Mouse (Mus musculus) limb, embryonic 12.5 days (tissue): ENCODE results near the gene Atp5mpl. TPM values are rescaled to one million over a fixed set of nuclear protein-coding genes. Genes with fewer than 3 reads are reported as not detected.

ENCODE experiments used
- ATAC-seq: fragments of 200-750 bp; cut with Nextera tagmentation; 2 replicates; pipeline ENCODE4 v1.8.0; 2017; ENCODE audit warnings: low read depth, moderate TSS enrichment; ENCODE audit not compliant: insufficient number of reproducible peaks, insufficient read depth, low FRiP score, low TSS enrichment
- H3K27ac ChIP-seq: fragments of 300-500 bp; sonication (generic); 2 replicates; pipeline ENCODE4 v1.5.1; 2016; ENCODE audit warnings: mild to moderate bottlenecking, moderate library complexity
- H3K27me3 ChIP-seq: fragments of 300-500 bp; sonication (generic); 2 replicates; pipeline ENCODE4 v1.6.1; 2016; ENCODE audit warnings: mild to moderate bottlenecking, moderate library complexity
- H3K36me3 ChIP-seq: fragments of 300-500 bp; sonication (generic); 2 replicates; pipeline ENCODE4 v1.6.1; 2016; ENCODE audit warnings: mild to moderate bottlenecking, moderate library complexity
- H3K4me1 ChIP-seq: fragments of 300-500 bp; sonication (generic); replicated peaks from 2 replicates; pipeline ENCODE4 v1.6.1; 2016
- H3K4me2 ChIP-seq: fragments of 300-500 bp; sonication (generic); 2 replicates; pipeline ENCODE4 v1.6.1; 2016; ENCODE audit warnings: mild to moderate bottlenecking, moderate library complexity
- H3K4me3 ChIP-seq: fragments of 300-500 bp; sonication (generic); replicated peaks from 2 replicates; pipeline ENCODE4 v1.5.1; 2016; ENCODE audit warnings: mild to moderate bottlenecking
- H3K9ac ChIP-seq: fragments of 300-500 bp; sonication (generic); replicated peaks from 2 replicates; pipeline ENCODE4 v1.6.1; 2016; ENCODE audit warnings: mild to moderate bottlenecking, moderate library complexity
- H3K9me3 ChIP-seq: fragments of 300-500 bp; sonication (generic); 2 replicates; pipeline ENCODE4 v1.6.1; 2016; ENCODE audit warnings: mild to moderate bottlenecking, moderate library complexity
- WGBS: fragments of 180-500 bp; shearing (Covaris S2); methylation state at CpG from one replicate; pipeline ENCODE4 v1.1.7; 2016; 5-methylcytosine and 5-hydroxymethylcytosine counted together
- polyA plus RNA-seq: library from polyadenylated mRNA; unstranded; fragments of >200 nt; fragmentation: Nextera tagmentation; extraction: Ambion mirVana; gene quantifications from 2 replicates; pipeline ENCODE4 v1.2.1, GENCODE M21; 2016

The Atp5mpl gene
- polyA plus RNA-seq, 1 experiment from 2014 or later: 683 TPM

DNA sequence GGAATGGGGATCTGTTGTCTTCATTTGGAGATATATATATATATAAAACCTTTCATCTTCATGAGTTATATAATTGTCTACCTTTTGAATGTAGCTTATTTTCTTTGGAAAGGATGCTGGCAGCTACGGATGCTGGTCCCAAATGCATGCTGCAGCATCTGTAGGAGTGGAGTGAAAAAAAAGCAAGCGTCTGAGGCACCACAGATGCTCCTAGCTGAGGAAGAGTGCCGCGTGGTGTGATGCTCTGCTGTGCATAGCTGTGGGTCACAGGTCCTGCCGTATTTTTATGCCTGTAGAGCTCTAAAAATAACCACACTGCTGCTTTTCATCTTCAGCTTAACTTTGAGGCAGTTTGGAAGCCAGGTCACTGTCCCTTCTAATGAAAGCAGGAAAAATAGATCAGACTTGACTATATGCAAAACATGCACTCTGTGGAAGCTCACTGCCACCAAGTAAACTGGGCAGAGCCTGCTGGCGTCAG is 14.2 kb upstream of the Atp5mpl start, which contains the start of gene Rd3l:
Rd3l (minus strand) TSS at position 431 of the 481 bp plus-strand sequence.
- H3K27me3 ChIP-seq: 0 out of 2 replicates have a peak, but pooled peaks cover 4% of the 10 kb centered on the region
- no peak for ATAC-seq
- H3K9me3 ChIP-seq: no peaks in the 10 kb centered on the region
- WGBS: 72% methylated on average over 6 of the region's 6 CpGs
- H3K9ac ChIP-seq: no peak within 1 kb of the TSS
- H3K4me1 ChIP-seq: peaks cover 15% of the 10 kb centered on the region
- no peak within 1 kb of the TSS for H3K4me3 ChIP-seq
- H3K27ac ChIP-seq: no peak within 1 kb of the TSS
- no peaks in the 10 kb centered on the region for H3K36me3 ChIP-seq
- H3K4me2 ChIP-seq: no peak within 1 kb of the TSS

DNA sequence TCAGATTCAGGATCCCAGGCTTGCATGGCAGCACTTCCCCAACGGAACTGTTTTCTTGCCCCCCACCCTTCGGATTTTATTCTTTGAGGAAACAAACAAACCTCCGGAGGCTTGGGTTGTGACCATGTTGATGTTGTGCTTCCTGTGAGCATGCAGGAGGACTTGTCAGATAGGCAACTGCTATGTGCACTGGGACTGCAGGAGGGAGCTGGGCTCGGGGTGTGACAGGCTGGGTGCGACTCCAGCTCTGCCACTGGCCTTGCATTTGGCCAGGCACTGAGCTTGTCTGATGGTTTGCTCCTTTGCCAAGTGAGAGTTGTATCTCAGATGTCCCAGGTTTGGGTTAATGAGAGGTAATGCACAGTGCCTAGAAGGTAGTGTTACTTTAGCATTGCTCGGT is 11.5 kb upstream of the Atp5mpl start:
- ATAC-seq: no peak
- Histone ChIP-seq H3K4me3 (no peak overlapping the region), H3K4me1 (peaks cover 15% of the 10 kb centered on the region), H3K27ac (no peak overlapping the region), H3K9me3 (no peaks in the 10 kb centered on the region), H3K4me2 (no peak overlapping the region), H3K9ac (no peak overlapping the region), H3K27me3 (0 out of 2 replicates have a peak, but pooled peaks cover 4% of the 10 kb centered on the region), H3K36me3 (no peaks in the 10 kb centered on the region)
- 78% methylated on average over 6 of the region's 6 CpGs for WGBS

DNA sequence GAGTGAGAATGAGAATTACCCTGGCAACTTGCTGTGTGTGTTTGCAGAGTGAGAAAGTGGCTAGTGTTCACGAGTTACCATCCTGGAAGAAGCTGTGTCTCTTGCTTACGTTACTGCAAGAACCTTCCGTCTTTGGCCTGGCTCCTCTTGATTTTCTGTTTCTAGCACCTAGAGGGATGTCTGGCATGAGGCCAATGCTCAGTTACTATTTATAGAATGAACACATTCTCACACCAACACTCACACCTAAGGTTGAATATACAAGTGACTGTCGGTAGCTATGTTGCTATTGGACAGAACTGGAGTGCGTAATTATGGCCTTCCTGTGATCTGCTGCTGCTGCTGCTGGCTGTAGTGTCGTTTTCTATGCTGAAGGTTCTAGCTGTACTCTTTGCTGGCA is 10.4 kb upstream of the Atp5mpl start:
- H3K9me3 ChIP-seq: no peaks in the 10 kb centered on the region
- 44% methylated on average over 6 of the region's 6 CpGs for WGBS
- H3K27me3 ChIP-seq: 0 out of 2 replicates have a peak, but pooled peaks cover 4% of the 10 kb centered on the region
- no peaks in the 10 kb centered on the region for H3K36me3 ChIP-seq
- no peak overlapping the region for H3K9ac ChIP-seq
- no peak overlapping the region for H3K4me2 ChIP-seq
- peaks cover 15% of the 10 kb centered on the region for H3K4me1 ChIP-seq
- H3K27ac ChIP-seq: 0 out of 2 replicates have a peak overlapping the region, but pooled peaks have one; percentile 43
- ATAC-seq: no peak
- H3K4me3 ChIP-seq: no peak overlapping the region

DNA sequence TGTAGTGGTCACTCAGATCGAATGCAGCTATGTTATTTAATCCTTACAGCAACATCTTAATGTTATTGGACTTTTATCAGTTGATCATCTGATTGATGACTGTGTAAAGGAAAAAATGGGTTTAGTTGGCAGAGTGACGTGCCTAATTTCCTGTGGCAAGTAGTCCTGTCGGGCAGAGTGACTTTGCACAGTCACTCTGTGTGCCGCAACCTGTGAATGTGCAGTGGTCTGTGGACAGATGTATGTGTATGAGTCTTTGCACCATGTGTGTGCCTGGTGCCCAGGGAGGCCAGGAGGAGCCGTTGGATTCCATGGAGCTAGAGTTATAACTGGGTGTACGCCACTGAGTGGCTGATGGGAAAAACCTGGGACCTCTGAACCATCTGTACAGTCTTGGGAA is 7.8 kb upstream of the Atp5mpl start:
- Histone ChIP-seq H3K9me3 (no peaks in the 10 kb centered on the region), H3K27ac (no peak overlapping the region), H3K4me1 (peaks cover 15% of the 10 kb centered on the region), H3K4me2 (no peak overlapping the region), H3K4me3 (no peak overlapping the region), H3K36me3 (no peaks in the 10 kb centered on the region), H3K9ac (no peak overlapping the region), H3K27me3 (0 out of 2 replicates have a peak, but pooled peaks cover 4% of the 10 kb centered on the region)
- no peak for ATAC-seq
- WGBS: 76% methylated on average over 6 of the region's 6 CpGs

DNA sequence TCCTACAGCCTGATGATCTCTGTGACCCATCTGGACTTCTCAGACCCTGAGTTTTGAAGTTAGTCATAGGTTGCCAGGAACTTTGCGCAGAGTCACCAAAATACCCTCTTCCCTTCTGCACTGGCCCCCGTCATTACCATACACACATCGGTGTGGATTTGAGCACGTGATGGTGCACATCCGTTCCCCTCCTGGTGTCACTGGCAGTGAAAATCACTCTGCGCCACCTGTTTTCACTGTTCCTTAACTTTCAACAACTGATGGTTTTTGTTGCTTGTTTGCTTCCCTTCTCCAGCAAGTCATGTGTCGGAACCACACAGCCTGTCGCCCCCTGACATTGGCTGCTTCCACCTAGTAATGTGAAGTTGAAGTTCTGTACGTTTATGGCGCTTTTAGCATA is 5.7 kb upstream of the Atp5mpl start:
- Histone ChIP-seq H3K27me3 (no peaks in the 10 kb centered on the region), H3K9me3 (no peaks in the 10 kb centered on the region), H3K36me3 (no peaks in the 10 kb centered on the region), H3K4me1 (peaks cover 12% of the 10 kb centered on the region), H3K27ac (no peak overlapping the region), H3K9ac (no peak overlapping the region), H3K4me3 (no peak overlapping the region), H3K4me2 (no peak overlapping the region)
- no peak for ATAC-seq
- WGBS: 88% methylated on average over 10 of the region's 10 CpGs

DNA sequence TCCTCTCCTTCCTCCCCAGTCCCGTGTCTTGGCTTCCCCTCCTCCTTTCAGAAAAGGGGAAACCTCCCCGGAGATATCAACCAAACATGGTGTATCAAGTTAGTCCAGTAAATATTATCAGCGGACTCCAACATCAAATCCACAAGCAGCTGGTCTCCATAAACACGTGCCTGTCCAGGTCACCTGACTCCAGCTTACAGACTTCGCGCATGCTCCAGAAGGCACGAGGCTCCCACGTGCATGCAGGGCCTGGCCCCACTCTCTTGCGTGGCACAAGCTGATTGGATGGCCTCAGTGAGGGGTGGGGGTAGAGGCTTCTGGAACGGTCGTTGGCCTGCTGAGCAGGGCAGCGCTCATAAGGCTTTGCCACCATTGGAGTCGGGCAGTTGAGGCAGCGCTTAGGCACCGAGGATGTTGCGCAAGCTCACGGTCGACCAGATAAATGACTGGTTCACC is 4.5 kb upstream of the Atp5mpl start, which contains the start of gene Tdrd9:
Tdrd9 (plus strand) TSS at position 329 of the 456 bp plus-strand sequence.
- no peak within 1 kb of the TSS for H3K27ac ChIP-seq
- no peaks in the 10 kb centered on the region for H3K9me3 ChIP-seq
- no peak within 1 kb of the TSS for H3K4me3 ChIP-seq
- H3K9ac ChIP-seq: no peak within 1 kb of the TSS
- WGBS: 85% methylated on average over 18 of the region's 18 CpGs
- H3K4me1 ChIP-seq: peaks cover 1% of the 10 kb centered on the region
- no peak within 1 kb of the TSS for H3K4me2 ChIP-seq
- ATAC-seq: no peak
- no peaks in the 10 kb centered on the region for H3K27me3 ChIP-seq
- no peaks in the 10 kb centered on the region for H3K36me3 ChIP-seq

DNA sequence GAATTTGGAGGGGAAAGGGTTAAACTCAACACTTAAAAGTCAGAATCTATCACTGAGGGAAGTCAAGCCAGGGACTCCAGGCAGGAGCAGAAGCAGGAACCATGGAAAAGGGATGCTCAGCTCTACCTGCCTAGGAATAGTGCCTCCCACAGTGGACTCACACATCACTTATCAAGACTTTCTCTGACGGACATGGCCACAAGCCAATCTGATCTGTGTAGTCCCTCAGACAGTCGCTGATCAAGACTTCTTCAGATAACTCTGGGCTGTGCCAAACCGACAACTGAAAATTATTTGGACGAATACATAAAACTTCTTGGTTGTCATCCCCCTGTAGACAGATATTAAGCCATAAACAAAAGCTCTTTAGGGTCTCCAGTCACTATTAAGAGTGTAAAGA is 3.3 kb upstream of the Atp5mpl start:
- no peak for ATAC-seq
- Histone ChIP-seq H3K4me1 (peaks cover 10% of the 10 kb centered on the region), H3K4me3 (no peak overlapping the region), H3K36me3 (no peaks in the 10 kb centered on the region), H3K27me3 (no peaks in the 10 kb centered on the region), H3K9ac (no peak overlapping the region), H3K27ac (no peak overlapping the region), H3K4me2 (no peak overlapping the region), H3K9me3 (no peaks in the 10 kb centered on the region)
- 89% methylated on average over 4 of the region's 4 CpGs for WGBS

DNA sequence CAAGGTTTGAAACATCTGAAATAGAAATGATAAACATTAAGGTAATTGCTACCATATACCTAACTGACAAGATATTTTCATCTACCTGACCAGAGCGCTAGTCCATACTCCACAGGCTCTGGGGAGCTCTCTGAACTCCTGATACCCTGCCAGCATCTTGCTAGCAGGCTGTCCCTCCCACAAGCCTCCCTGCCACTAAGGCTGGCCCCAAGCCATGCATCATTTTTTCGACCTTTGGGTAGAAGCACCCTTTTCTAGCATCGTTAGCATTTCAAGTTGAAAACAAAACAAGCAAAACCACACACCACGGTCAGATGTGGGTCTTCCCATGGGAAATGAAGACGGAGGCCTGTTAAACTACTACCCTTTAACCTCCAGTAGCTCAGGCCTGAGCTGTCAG is 3.4 kb downstream of the Atp5mpl start:
- 88% methylated on average over 5 of the region's 5 CpGs for WGBS
- Histone ChIP-seq H3K4me3 (no peak overlapping the region), H3K27me3 (no peaks in the 10 kb centered on the region), H3K9me3 (no peaks in the 10 kb centered on the region), H3K4me2 (no peak overlapping the region), H3K27ac (no peak overlapping the region), H3K9ac (no peak overlapping the region), H3K36me3 (peaks cover 50% of the 10 kb centered on the region), H3K4me1 (peaks cover 10% of the 10 kb centered on the region)
- no peak for ATAC-seq

DNA sequence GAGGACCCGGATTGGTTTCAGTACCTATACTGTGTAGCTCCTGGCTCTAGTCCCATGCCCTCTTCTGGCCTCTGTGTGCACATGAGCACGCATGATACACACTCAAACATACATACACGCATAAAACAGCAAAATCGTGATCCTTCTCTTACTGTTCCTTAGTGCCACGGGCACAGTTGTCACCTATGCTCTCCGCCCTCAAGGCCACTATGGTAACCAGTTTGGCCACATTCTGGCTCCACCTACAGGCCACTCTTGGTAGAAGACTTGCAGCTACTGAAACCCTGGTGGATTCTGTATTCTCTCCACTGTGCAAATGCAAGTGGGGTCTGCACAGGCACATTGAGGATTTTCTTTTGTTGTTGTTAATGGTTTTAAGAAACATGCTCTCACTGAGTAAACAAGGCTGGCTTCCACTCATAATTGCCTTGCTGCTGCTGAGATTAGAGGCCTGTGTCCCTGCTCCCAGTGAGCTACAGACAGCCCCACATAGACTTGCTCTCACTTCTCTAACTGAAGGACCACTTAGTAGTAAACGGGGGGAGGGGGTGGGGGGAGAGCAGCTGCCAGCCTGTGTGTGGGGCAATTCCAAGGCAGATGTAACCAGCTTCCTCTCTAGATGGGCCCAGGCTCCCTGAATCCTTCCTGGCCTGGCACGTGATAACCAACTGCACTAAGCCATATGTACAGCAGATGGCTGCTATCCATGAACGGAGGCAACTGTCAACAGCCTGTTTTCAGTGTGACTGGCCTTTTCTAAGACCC is 8.5 kb downstream of the Atp5mpl start:
- Histone ChIP-seq H3K9me3 (no peaks in the 10 kb centered on the region), H3K36me3 (peaks cover 41% of the 10 kb centered on the region), H3K4me2 (no peak overlapping the region), H3K9ac (no peak overlapping the region), H3K27me3 (no peaks in the 10 kb centered on the region), H3K4me3 (no peak overlapping the region), H3K27ac (no peak overlapping the region), H3K4me1 (no peaks in the 10 kb centered on the region)
- 44% methylated on average over 9 of the region's 9 CpGs for WGBS
- ATAC-seq: 0 out of 2 replicates have a peak, but pooled peaks have one; percentile 28

DNA sequence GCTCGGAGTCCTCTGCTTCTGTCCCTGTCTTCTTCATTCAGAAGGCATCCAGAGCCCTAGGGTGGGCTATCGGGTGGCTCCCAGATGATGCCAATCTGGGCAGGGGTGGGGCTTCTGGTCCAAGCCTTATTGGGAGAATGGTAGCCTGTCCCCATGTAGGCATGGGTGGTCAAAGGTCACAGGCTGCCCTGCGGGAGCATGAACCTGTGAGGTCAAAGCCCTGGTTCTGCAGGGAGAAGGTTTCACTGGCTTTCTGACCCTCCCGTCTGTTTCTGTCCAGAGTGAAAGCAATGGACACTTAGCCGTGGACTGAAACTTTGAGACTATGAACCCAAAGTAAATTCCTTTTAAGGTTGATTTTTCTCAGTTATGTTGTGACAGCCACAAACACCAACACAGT is 10.6 kb downstream of the Atp5mpl start:
- Histone ChIP-seq H3K4me1 (peaks cover 8% of the 10 kb centered on the region; the same call in 1 of the 2 replicates), H3K4me2 (no peak overlapping the region), H3K4me3 (no peak overlapping the region), H3K9ac (no peak overlapping the region), H3K27ac (no peak overlapping the region), H3K27me3 (no peaks in the 10 kb centered on the region), H3K9me3 (no peaks in the 10 kb centered on the region), H3K36me3 (peaks cover 21% of the 10 kb centered on the region)
- WGBS: 79% methylated on average over 5 of the region's 5 CpGs
- no peak for ATAC-seq

DNA sequence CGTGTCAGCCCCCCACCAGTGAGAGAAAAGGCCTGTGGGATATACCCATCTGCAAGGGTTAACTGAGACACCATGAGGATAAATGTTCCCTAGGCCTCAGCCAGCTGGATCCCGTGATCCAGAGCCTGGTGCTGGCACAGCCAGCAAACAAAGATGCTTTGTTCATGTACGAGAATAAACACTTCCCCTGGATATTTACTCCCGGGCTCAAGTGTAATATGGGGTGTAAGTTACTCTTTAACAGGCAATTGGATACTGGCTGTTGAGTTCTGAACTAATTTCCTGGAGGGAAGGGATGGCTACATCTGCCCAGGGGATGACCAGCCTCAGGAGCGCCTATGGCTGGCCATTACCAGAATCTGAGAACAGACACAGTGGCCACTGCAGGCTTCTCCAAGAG is 15.1 kb downstream of the Atp5mpl start:
- H3K9ac ChIP-seq: no peak overlapping the region
- H3K27me3 ChIP-seq: no peaks in the 10 kb centered on the region
- ATAC-seq: no peak
- H3K4me2 ChIP-seq: no peak overlapping the region
- H3K4me1 ChIP-seq: peaks cover 11% of the 10 kb centered on the region; the same call in 1 of the 2 replicates
- H3K27ac ChIP-seq: peak overlapping the region; percentile 73
- WGBS: 59% methylated on average over 5 of the region's 5 CpGs
- H3K36me3 ChIP-seq: no peaks in the 10 kb centered on the region
- H3K4me3 ChIP-seq: no peak overlapping the region
- no peaks in the 10 kb centered on the region for H3K9me3 ChIP-seq
